Mouse (Mus musculus) embryo, embryonic 11.5 days (tissue): ENCODE measurements around the gene Itga9.

ENCODE experiments used
- DNase-seq: peaks from one replicate; pipeline ENCODE4 v3.0.0-alpha.2; 2012; ENCODE audit warnings: low read depth, low spot score

Gene Itga9

DNA sequence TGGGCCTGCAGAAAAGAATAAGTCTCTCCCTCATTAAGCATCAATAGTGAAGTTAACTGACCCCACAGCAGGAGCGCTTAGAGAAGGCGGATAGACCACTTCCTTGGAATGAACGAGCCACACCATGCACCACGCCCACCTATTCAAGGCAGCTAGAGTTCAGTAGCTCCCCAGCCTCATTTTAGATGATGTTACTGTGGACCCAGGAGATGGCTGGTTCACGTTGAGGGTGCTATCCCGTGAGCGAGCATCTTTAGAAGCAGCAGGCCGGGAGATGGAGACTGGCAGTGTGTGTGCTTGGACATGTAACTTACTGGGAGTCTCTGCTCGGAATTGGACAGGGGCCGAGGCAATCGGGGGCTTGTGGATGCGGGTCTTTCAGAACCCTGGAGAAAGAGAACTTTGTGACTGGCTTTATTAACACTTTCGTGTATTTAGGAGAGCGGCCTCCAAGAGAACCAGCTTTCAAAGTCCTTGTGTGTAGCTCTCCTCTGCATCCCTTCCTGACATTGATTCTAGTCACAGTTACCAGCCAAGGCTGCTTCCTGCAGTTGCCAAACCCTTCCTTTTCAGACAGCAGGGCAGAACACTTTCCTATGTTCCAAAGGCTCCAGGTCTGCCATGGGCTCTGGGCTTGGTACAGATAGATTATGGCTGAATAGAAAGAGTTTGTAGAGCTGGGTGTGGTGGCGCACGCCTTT lies 1.4 kb downstream of the Itga9 start:
- DNase-seq: no peak

DNA sequence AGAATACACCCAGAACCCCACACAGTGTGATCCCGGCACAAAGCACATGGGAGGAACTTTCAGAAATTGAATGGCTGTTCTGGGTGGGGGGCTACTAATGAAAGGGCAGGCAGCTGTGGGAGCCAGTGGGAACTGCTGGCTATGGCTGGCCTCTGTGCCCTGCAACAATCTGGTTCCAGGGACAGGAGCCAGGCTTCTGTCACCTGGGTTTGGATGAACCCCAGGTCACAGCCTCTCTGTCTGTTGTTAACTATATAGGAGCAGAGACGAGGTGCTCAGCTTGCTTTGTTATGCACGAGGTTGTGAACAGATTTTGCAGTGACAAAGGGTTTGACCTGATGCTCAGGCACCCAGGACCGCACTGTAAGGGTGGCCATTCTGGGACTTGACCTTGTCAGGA lies 2.1 kb downstream of the Itga9 start:
- no peak for DNase-seq

DNA sequence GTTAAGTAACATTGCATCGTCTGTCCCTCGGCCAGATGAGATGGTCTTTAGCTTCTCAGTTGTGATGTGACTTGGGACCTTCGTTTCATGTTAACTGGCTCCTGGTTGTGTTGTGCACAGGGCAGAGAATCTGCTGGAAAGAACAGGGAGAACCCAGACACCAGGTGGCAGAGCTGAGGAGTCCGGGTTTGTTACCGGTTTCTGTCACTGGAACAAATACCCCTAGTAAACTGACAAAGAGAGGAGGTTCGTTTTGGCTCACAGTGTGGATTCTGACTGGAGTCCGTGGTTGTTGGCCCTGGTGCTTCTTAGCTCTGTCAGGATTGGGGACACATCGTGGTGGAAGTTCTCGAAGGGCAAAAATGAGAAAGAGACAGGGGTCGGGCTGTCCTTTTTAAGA lies 3.6 kb downstream of the Itga9 start:
- no peak for DNase-seq

DNA sequence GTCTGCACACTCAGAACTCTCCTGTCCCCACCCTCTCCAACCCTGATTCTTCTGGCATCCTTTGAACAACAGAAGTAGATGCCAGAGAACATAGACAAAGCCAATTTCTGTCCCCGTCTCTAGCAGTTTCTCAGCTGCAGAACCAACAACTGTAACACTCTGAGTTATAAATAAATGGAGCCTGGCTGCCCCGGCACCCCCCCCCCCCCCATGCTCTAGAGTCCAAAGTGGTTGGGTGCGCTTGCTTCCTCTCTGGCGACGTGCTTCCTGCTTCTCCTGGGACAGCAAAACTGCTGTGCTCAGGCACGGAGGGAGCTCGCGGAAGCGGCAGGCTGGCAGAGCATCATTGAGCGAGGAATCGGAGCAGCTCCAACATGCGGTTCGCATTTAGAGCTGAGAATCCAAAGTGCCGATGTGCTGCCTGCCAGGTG lies 4.6 kb downstream of the Itga9 start:
- DNase-seq: no peak

DNA sequence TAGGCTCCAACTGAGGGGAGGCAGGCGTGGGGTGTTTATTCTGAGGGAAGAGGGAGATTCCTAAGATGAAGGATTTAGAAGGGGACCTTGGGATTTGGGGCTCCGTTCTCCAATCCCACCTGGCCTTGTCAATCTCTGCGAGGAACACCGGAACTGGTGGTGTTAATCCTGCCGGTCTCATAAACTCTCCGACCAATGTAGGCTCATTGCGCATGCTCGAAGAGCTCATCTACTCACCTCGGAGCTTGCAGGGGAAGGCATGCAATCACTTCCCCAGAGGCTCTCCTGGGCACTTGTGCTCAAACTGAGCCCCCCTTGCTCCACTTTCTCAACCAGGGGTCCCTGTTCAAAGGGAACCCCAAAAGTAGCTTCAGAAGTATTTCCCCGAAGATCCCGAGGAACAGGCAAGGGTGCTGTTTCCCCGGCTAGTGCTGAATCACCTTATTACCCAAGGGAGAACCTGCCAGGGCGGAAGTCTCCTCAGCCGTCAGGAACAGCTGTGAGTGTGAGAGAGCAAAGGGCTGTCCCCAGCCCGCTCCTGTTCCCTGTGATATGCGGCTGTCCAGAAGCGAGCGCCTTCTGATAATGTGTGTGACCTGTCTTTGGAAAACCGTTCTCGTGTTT lies 5.6 kb downstream of the Itga9 start:
- DNase-seq: no peak

DNA sequence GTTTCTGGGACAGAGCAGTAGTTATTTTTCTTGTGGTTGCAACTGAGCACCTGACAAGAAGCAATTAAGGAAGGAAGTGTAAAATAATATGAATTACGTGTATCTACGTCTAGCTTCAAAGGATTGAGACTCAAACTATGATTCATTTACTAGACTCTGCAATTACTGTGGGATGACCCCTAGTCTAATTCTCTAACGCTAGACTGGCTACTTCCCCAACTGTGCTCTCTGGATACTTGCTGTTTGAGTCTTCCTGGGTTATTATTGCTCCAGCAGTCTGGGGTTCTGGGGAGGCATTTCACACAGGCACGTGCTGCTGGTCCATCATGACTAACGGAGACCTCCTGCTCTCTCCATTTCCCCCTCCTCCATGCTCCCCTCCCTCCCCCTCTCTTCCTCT lies 10.7 kb downstream of the Itga9 start:
- no peak for DNase-seq

DNA sequence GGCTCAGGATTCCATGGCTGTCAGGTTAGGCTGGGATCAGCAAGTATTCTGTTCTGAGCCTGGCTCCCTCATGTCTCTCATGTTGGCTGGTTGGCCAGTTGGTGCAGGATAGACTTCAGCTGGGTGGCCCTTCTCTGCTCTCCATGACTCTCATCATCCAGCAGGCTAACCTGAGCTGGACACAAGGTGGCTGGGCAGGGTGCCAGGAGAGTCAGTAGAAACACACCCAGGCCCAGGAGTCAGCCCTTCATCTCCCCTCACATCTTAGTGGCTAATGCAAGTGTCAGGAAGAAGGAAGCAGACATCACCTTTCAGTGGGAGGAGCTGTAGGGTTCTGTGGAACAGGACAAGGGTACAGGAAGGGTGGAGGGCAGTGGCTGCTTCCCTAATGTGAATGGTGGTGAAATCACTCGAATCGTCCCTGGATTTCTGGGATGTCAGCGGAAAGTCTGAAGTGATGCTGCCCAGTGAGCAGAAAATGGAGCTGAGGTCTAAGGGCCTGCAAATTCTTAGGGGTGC lies 12.3 kb downstream of the Itga9 start:
- no peak for DNase-seq

DNA sequence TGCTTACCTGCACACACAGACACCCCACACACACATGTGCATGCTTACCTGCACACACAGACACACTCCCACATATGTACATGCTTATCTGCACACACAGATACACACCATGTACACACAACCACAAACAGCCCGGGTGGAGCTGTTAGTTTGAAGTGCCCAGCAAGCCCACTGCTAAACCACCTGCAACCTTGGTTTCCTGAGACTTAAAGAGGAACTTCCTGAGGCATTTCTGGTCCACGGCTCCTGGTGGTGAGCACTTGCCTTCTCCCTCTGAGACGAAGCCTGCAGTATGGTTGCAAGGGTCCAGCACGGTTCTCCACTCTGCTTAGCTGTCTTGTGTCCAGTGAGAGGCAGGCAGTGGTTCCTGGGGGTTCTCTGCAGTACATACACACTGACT lies 14.3 kb downstream of the Itga9 start:
- DNase-seq: no peak

DNA sequence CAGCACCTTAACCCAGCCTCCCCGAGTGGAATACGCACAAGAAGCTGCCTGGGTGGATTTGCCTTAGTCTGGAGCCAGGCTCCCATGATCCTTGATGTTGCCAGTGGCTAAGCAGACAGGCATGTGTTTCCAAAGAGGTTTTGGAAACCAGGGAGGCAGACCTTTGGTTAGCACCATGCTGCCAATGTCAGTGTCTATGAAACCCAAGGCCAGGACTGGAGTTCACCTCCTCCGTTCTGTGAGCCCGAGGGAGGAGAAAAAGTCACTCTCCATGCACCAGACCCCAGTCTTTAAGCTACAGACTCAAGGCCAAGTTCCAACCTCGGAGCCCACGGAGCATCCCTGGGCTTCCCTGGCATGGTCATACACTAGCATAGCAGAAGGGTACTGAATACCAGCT lies 15.2 kb downstream of the Itga9 start:
- no peak for DNase-seq

DNA sequence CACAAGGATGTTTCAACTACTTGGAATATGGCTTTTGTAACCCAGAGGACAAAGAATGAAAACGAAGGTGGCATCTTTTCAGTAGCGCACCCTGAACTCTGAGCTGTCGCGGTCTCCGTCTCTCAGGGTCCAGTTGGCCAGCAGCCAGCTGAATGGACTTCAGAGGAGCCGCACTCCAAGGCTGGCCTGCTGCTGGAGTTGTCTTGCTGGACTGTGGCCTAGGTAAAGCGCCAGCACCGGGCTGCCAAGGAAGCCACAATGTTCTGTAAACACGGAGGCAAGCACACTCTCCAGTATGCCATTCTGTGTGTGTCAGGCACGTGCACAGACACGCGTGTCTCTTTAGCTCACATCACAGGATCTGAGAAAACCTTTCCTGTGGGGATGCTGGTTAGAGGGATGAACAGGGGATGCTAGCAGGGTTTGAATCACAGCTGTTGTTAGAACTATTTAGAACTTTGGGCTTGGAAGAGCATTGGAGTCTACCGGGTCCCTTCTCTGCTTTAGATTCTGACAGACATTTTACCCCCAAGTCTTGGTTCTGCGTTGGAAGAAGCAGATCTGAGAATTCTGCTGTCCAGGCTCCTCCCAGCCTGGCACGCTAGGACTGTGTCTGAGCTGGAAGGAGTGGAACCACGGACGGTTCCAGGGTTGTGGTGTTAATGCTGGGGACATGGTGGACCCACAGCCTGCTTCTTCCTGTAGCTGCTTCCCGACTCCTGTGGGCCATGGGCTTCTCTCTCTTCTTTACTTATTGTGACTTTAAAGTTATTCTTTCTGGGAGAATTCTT lies 16.1 kb downstream of the Itga9 start:
- DNase-seq: no peak

DNA sequence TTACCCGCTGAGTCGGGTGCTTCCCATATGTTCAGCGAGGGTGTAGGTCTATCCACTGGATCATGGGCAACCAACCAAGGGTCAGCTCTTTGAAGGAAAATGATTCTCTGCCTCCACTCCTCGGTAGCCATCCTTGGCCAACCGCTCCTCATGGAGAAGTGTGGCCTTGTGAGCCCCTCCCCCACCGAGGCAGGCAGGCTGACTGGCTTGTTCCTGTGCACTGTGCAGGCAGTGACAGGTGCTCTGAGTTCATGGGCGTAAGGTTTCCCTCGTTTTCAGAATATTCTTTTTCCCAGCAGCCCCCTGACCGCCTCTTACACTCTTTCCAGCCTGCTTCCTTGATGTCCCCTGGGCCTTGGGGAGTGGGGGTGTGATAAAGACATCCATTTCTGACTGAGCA lies 17.0 kb downstream of the Itga9 start:
- no peak for DNase-seq

DNA sequence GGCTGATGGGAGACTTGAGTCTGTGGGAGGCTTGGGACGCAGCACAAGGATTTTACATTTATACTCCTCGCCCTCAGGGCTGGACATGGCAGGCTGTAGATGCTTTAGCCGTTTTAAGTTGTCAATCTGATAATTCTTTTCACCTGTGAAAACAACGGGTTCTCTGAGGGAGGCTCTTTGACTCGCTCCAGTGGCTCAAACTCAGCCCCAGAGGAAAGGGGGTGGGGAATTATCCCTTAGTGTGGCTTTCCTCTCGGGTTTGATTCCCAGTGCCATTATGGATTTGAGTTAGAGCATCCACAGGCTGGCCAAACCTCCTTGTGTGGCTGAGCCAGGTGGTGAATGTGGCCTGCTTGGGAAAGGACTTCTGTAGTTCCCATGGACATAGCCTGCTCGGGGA lies 17.7 kb downstream of the Itga9 start:
- DNase-seq: no peak

DNA sequence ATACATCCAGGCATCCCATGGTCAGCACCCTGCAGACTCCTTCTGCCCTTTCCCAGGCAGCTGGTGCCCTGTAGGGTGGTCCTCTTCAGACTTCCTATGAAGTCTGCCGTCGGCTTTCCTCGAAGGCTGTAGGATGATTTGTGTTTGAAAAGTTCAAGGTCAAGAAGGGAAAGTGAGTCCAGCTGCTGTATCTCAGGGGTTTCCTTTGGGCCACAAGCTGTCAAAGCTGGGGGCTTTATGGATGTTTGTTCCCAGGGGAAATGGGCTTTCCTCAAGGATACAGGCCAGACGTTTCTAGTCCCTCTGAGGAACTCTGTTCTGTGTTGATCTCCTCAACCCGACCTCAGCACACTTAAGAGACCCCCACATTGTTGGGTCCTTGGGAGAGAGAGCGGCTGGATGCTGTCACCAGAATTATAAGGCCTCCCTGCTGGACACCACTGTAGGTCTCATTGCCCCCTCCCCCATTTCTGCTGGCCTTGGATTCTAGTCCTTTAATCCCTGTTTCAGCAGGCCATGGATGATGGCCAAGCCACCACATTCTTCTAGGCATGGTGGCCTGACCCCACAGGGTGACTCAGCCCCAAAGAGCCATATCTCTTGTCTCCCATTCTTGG lies 23.4 kb downstream of the Itga9 start:
- no peak for DNase-seq

DNA sequence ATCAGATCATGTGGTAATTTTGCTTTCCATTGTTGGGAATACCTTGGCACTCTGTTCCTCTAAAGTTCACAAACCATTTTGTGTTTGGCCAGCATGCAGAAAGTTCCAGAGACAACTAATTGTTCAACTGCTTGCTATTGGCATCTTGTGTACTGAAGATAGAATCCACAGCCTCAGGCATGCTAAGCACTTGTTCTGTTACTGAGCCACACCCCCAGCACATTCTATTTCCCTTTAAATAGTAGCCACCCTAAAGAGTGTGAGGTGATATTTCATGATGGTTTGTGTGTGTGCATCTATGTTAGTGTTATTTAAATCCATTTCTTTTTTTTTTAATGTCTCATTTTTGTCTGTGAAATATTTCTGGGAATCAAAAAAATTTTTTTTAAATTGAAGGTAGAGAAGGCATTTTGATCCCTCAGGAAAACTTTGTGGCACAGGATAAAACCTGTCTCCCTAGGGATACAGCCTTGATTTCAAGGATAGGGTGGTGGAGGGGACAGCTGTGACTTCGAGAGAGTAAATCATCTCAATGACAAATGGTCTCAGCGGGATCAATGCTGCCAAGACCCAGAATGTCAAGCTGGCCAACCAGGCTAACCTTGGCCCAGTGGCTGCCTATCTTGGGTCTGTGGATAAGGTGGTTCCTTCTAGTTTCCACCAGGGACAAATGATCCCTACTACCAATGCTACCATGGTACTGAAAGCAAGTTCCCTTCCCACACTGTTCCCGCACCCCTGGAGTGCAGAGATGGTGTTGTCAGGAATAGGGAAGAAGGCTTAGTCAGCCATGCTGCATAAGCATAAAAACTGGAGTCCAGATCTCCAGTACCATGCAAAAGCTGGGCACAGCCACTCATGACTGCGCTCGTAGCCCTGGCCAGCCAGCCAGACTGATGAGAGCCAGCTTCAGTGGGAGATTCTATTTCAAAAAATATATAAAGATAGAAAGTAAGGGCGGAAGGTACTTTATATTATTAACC lies 25.6 kb downstream of the Itga9 start:
- no peak for DNase-seq

DNA sequence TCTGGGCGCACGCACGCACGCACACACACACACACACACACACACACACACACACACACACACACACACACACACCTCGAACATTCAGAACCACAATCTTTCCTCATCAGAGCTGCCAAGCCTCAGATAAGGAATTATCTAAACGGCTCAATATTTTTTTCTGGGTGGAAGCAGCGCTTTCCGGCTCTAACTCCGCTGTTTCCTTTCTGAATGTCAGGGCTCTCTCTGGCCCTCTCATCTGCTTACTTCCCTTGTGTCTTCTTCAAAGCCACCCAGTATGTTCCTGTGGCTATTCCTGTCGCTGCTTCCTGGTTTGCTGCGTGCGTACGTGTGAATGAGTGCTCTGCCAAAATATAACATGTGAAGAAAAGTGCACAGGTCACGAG lies 26.3 kb downstream of the Itga9 start:
- no peak for DNase-seq

DNA sequence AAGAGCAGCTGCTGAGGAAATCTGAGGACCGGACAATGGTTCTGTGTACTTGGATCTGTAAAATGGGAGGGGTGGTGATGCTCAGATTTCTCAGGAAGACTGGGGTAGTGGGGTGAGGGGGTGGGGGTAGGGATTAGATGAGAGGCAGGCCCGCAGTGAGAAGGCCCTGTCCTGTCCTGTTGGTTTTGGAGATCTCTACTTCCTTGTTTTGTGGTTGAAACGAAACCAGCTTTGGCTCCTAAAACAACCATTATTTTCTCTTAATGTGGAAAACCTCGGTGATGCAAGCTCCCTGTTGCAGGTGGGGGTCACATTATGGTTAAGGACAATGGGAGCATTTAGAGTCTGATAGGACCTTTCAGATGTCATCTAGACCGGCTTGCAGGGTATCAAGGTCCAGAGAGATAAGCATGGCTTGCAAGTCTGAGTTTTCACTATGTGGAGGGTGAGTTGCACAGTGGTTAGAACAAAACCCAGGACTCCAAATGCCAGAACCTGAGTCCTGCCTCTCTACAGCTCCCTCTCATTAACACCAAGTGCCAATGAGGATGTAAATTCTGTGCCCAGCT lies 32.2 kb downstream of the Itga9 start:
- no peak for DNase-seq

DNA sequence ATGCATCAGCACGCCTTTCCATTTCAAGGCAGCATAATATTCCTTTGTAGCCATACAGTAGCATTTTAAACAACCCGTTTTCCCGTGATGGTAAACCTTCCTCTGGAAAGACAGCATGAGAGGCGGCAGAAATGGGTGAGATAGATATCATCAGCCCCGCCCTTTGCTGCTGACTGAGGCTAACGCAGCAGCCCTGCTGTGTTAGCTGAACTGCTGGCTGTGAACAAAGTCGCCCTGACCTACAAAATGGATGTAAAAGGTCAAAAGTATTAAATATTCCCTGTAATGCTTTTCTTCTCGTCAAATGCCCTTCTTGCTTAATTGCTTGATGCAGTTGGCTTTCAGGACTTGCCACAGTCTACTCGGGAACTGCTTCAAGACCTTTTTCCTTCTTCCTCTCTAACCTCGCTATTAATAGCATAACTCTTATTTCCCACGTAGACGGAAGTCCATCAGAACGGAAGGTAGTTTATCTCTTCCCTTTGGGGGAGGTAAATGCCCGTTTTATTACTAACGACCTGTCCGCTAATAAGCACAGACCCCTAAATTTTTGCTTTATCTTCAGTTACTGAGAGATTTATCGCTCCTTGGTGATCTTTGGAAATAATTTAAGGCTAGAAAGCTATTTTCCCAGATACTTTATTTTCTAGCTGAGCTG lies 39.3 kb downstream of the Itga9 start:
- DNase-seq: no peak

DNA sequence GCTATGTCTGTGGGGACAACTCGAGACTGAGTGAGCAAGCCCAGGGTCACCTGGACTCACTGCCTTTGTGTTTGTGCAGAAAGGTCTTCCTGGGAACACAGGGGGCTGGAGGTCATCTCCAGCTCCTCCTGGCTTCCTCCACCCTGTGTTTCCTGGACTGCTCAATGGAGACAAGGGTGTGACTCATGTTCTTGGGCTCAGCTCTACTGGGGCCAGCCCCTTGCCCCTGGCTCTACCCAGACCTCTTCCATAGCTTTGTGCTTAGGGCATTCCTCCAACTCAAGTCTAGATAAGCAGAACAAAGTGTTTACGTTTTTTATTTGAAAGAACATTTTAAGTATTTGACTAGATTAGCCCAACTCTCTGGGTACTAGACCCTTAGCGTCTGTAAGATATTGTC lies 41.0 kb downstream of the Itga9 start:
- no peak for DNase-seq

DNA sequence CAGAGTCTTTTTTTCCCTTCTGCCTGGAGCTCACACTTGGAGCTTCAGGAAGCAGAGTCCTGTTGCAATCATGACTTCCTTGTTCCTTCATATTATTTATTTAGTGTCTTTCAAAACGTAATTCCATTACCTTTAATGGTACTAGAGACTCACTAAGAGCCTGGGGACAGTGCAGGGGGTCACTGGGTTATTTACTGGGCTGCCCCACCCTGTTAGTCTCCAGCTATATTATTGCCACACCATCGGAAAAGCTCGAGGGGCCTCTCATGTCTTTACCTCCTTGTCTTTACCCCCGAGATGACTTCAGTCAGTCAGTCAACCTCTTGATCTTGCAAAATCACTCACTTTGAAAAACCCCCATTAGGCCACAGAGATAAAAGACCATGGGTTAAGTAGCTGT lies 44.5 kb downstream of the Itga9 start:
- DNase-seq: no peak

DNA sequence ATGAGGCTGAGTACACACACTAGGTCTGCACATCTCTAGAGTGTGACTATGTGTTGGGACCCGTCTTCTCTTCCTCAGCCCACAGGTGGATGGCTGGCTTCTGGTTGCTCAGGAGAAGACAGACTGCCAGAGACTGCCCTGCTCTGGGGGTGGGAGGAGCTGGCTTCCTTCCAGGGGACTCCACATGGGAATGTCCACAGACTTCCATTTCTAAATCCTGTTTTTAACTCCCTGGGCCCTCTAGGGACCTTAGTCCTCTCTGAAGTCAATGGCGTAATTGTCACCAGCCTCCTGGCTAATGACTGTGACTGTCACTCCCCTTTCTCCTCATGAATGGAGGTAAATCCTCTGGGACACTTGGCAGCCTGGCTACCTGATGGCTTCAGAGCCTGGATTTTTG lies 45.4 kb downstream of the Itga9 start:
- no peak for DNase-seq
